Mouse (Mus musculus) kidney, embryonic 14.5 days (tissue): ENCODE measurements at regions not wholly inside any gene's neighbourhood (a gene's known extent, or its start where the extent isn't known, plus 50 kb on each side); places are given as distances from the start of the nearest gene placed in this dataset.

Experiments used
- ATAC-seq: fragments of 200-750 bp; cut with Nextera tagmentation; 2 replicates; pipeline ENCODE4 v1.8.0; 2017; ENCODE audit warnings: moderate number of reproducible peaks, mild to moderate bottlenecking, moderate TSS enrichment, moderate library complexity; ENCODE audit not compliant: low FRiP score, low TSS enrichment
- H3K27ac ChIP-seq: fragments of 300-500 bp; sonication (generic); 2 replicates; pipeline ENCODE4 v1.5.1; 2014; ENCODE audit warnings: low read depth, mild to moderate bottlenecking, low read length, moderate library complexity, mixed read lengths
- H3K27me3 ChIP-seq: fragments of 300-500 bp; sonication (generic); 2 replicates; pipeline ENCODE4 v1.6.1; 2014; ENCODE audit warnings: mild to moderate bottlenecking, low read length; ENCODE audit not compliant: control insufficient read depth, insufficient read depth
- H3K36me3 ChIP-seq: fragments of 300-500 bp; sonication (generic); 2 replicates; pipeline ENCODE4 v1.6.1; 2014; ENCODE audit warnings: low read length, mixed read lengths; ENCODE audit not compliant: control insufficient read depth, insufficient read depth
- H3K4me1 ChIP-seq: fragments of 300-500 bp; sonication (generic); 2 replicates; pipeline ENCODE4 v1.6.1; 2014; ENCODE audit warnings: low read length, mixed read lengths; ENCODE audit not compliant: control insufficient read depth, insufficient read depth
- H3K4me2 ChIP-seq: fragments of 300-500 bp; sonication (generic); replicated peaks from 2 replicates; pipeline ENCODE4 v1.6.1; 2014; ENCODE audit warnings: low read depth, mild to moderate bottlenecking, low read length
- H3K4me3 ChIP-seq: fragments of 300-500 bp; sonication (generic); 2 replicates; pipeline ENCODE4 v1.5.1; 2014; ENCODE audit warnings: mild to moderate bottlenecking, low read length
- H3K9ac ChIP-seq: fragments of 300-500 bp; sonication (generic); 2 replicates; pipeline ENCODE4 v1.6.1; 2014; ENCODE audit warnings: low read depth, mild to moderate bottlenecking, low read length, moderate library complexity
- H3K9me3 ChIP-seq: fragments of 300-500 bp; sonication (generic); 2 replicates; pipeline ENCODE4 v1.6.1; 2016; ENCODE audit warnings: low read length; ENCODE audit not compliant: control insufficient read depth
- WGBS: fragments of 180-500 bp; shearing (Covaris S2); extraction: QIAGEN DNeasy Blood & Tissue Kit; methylation state at CpG from one replicate; pipeline ENCODE4 v1.1.7; 2014; 5-methylcytosine and 5-hydroxymethylcytosine counted together

- H3K9me3 ChIP-seq, result no peaks in the 10 kb centered on the region
- H3K27ac ChIP-seq, result no peak overlapping the region
- no peak overlapping the region for H3K4me3 ChIP-seq
- 0 out of 2 replicates have a peak, but pooled peaks cover 6% of the 10 kb centered on the region for H3K4me1 ChIP-seq
- no peak overlapping the region for H3K4me2 ChIP-seq
- no peaks in the 10 kb centered on the region for H3K27me3 ChIP-seq
- no peak for ATAC-seq
- 85% methylated on average over 9 of the region's 9 CpGs for WGBS
- no peak overlapping the region for H3K9ac ChIP-seq
- H3K36me3 ChIP-seq, result no peaks in the 10 kb centered on the region
Observed at GRCm38 (mm10) chr13:51227836-51228235, 57.0 kb downstream of the Nxnl2 start.

- H3K27ac ChIP-seq, result no peak overlapping the region
- no peak for ATAC-seq
- H3K4me2 ChIP-seq, result no peak overlapping the region
- 0 out of 2 replicates have a peak, but pooled peaks cover 2% of the 10 kb centered on the region for H3K4me1 ChIP-seq
- WGBS, result 83% methylated on average over 30 of the region's 30 CpGs
- no peaks in the 10 kb centered on the region for H3K27me3 ChIP-seq
- no peak overlapping the region for H3K9ac ChIP-seq
- no peaks in the 10 kb centered on the region for H3K36me3 ChIP-seq
- H3K4me3 ChIP-seq, result no peak overlapping the region
- no peaks in the 10 kb centered on the region for H3K9me3 ChIP-seq
Observed at GRCm38 (mm10) chr13:51228862-51229770, 58.3 kb downstream of the Nxnl2 start.

GRCm38 (mm10) chr13:51229862-51230261 lies 59.0 kb downstream of the Nxnl2 start:
- Histone ChIP-seq H3K27me3 (no peaks in the 10 kb centered on the region), H3K4me3 (no peak overlapping the region), H3K27ac (no peak overlapping the region), H3K4me2 (no peak overlapping the region), H3K36me3 (no peaks in the 10 kb centered on the region), H3K9ac (no peak overlapping the region), H3K9me3 (no peaks in the 10 kb centered on the region), H3K4me1 (0 out of 2 replicates have a peak, but pooled peaks cover 2% of the 10 kb centered on the region)
- 93% methylated on average over 4 of the region's 4 CpGs for WGBS
- ATAC-seq, result no peak

- ATAC-seq, result no peak
- Histone ChIP-seq H3K4me1 (0 out of 2 replicates have a peak, but pooled peaks cover 2% of the 10 kb centered on the region), H3K4me3 (no peak overlapping the region), H3K27me3 (no peaks in the 10 kb centered on the region), H3K27ac (no peak overlapping the region), H3K9ac (no peak overlapping the region), H3K4me2 (no peak overlapping the region), H3K9me3 (no peaks in the 10 kb centered on the region), H3K36me3 (no peaks in the 10 kb centered on the region)
- 75% methylated on average over 4 of the region's 4 CpGs for WGBS
Observed at GRCm38 (mm10) chr13:51231586-51231985, 60.8 kb downstream of the Nxnl2 start.

GRCm38 (mm10) chr13:51247378-51247777 lies 76.6 kb downstream of the Nxnl2 start:
- H3K4me3 ChIP-seq, result no peak overlapping the region
- no peak overlapping the region for H3K4me2 ChIP-seq
- H3K9ac ChIP-seq, result no peak overlapping the region
- 86% methylated on average over 3 of the region's 3 CpGs for WGBS
- no peaks in the 10 kb centered on the region for H3K27me3 ChIP-seq
- ATAC-seq, result no peak
- no peak overlapping the region for H3K27ac ChIP-seq
- peaks cover 3% of the 10 kb centered on the region; the same call in 1 of the 2 replicates for H3K9me3 ChIP-seq
- no peaks in the 10 kb centered on the region for H3K4me1 ChIP-seq
- no peaks in the 10 kb centered on the region for H3K36me3 ChIP-seq

- no peak overlapping the region for H3K4me3 ChIP-seq
- 80% methylated on average over 1 of the region's 1 CpGs for WGBS
- H3K9me3 ChIP-seq, result peaks cover 3% of the 10 kb centered on the region; the same call in 1 of the 2 replicates
- H3K27ac ChIP-seq, result no peak overlapping the region
- H3K4me1 ChIP-seq, result no peaks in the 10 kb centered on the region
- no peak overlapping the region for H3K9ac ChIP-seq
- no peak for ATAC-seq
- no peaks in the 10 kb centered on the region for H3K27me3 ChIP-seq
- H3K36me3 ChIP-seq, result no peaks in the 10 kb centered on the region
- H3K4me2 ChIP-seq, result no peak overlapping the region
Observed at GRCm38 (mm10) chr13:51253371-51253770, 82.5 kb downstream of the Nxnl2 start.

GRCm38 (mm10) chr13:51255688-51256087 lies 84.9 kb downstream of the Nxnl2 start:
- Histone ChIP-seq H3K9ac (no peak overlapping the region), H3K9me3 (no peaks in the 10 kb centered on the region), H3K27ac (no peak overlapping the region), H3K4me1 (peaks cover 5% of the 10 kb centered on the region), H3K4me3 (no peak overlapping the region), H3K27me3 (no peaks in the 10 kb centered on the region), H3K36me3 (no peaks in the 10 kb centered on the region), H3K4me2 (no peak overlapping the region)
- ATAC-seq, result no peak
- 92% methylated on average over 5 of the region's 5 CpGs for WGBS

- H3K9me3 ChIP-seq, result no peaks in the 10 kb centered on the region
- no peak overlapping the region for H3K4me2 ChIP-seq
- peaks cover 12% of the 10 kb centered on the region for H3K4me1 ChIP-seq
- no peaks in the 10 kb centered on the region for H3K27me3 ChIP-seq
- peak; percentile 82 for ATAC-seq
- H3K27ac ChIP-seq, result peak overlapping the region; percentile 79
- no peak overlapping the region for H3K9ac ChIP-seq
- no peak overlapping the region for H3K4me3 ChIP-seq
- WGBS, result 35% methylated on average over 13 of the region's 13 CpGs
- no peaks in the 10 kb centered on the region for H3K36me3 ChIP-seq
Observed at GRCm38 (mm10) chr13:51258752-51259721, 88.2 kb downstream of the Nxnl2 start.
